Mouse (Mus musculus) lung, adult 2 months (tissue): ENCODE data around the gene Rps12.

Experiments used
- CTCF ChIP-seq: fragments of 200-500 bp; IDR thresholded peaks from 2 replicates; pipeline ENCODE4 v1.5.1; 2011; ENCODE audit warnings: mild to moderate bottlenecking, low read length, control low read depth; ENCODE audit not compliant: insufficient read depth
- POLR2A ChIP-seq: fragments of 200-500 bp; IDR thresholded peaks from 2 replicates; pipeline ENCODE4 v1.6.1; 2011; ENCODE audit warnings: low read depth, mild to moderate bottlenecking, control low read depth, low read length, borderline replicate concordance; ENCODE audit errors: extremely low read depth

DNA sequence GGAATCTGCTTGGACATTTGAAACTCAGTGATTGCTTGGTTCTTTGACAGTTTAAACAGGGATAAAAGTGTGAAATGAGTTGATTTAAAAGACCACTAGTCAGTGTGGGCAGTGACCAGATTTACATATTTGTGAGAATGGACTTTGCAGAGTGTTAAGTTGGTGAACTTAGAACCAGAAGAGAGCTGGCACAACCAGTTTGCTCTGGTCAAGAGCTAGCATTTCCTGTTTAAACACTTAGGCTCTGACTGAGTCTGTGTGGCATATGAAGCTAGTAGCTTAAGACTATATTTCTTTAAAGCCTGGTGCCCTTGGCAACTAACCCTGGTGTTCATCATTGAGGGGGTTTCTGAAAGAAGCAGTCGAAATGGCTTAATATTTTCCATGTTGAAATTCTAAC is 11.1 kb upstream of the Rps12 start:
- TF ChIP-seq CTCF (no peak), POLR2A (no peak)
